Mouse (Mus musculus) testis, adult 2 months (tissue): ENCODE data around the gene Arhgef28.
"Not testable (repeated sequence)": the region's sequence is repeated elsewhere in the genome, so short reads cannot be mapped to it uniquely, and the experiment has no call there.

Experiments used
- CTCF ChIP-seq: fragments of 200-500 bp; IDR thresholded peaks from 2 replicates; pipeline ENCODE4 v1.5.1; 2012; ENCODE audit warnings: low read depth, mild to moderate bottlenecking, inconsistent platforms, low read length, moderate library complexity; ENCODE audit not compliant: control insufficient read depth, insufficient read depth, insufficient replicate concordance
- POLR2A ChIP-seq: fragments of 200-500 bp; IDR thresholded peaks from 2 replicates; pipeline ENCODE4 v1.6.1; 2012; ENCODE audit warnings: low read depth, mild to moderate bottlenecking, inconsistent platforms, low read length, moderate library complexity; ENCODE audit not compliant: control insufficient read depth

DNA sequence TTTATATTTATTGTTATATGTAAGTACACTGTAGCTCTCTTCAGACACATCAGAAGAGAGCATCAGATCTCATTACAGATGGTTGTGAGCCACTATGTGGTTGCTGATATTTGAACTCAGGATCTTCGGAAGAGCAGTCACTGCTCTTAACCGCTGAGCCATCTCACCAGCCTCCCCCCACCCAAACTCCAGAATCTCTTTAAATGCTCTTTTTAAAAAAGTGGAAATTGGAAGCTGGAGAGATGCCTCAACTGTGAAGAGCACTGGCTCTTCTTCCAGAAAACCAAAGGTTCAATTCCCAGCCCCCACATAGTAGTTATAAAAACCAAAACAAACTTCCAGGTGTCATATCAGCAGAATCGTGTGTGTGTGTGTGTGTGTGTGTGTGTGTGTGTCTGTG lies 97.8 kb downstream of the Arhgef28 start:
- not testable (repeated sequence) for TF ChIP-seq POLR2A, CTCF
